Mouse (Mus musculus) heart, postnatal 25 days (tissue): ENCODE measurements around the gene Ndrg3. TPM values are rescaled to one million over a fixed set of nuclear protein-coding genes. Genes with fewer than 3 reads are reported as not detected.

Experiments
- DNase-seq: peaks from one replicate; pipeline ENCODE4 v3.0.0; 2022; ENCODE audit warnings: low spot score
- intact Hi-C: fragments of 180-260 bp; cut with DNase I; formaldehyde crosslinking; loops from one replicate; pipeline ENCODE4 v1.15.1; 2025
- total RNA-seq, 2 experiments: library from RNA; stranded (reverse); gene quantifications; 2 replicates each; pipeline ENCODE4 v1.2.3; 2021

Gene Ndrg3
- 10 to 100 TPM; 19.6 to 20.4 TPM for total RNA-seq

GRCm38 (mm10) chr2:156991470-156992319 is at the start of gene Ndrg3:
Gene Ndrg3 (minus strand): TSS chr2:156992056.
- intact Hi-C loops: no loop called here
- DNase-seq: peak; percentile 92

- DNase-seq: no peak
- intact Hi-C loops: loop anchor here (5.0 kb wide), 1 partner anchor 36 kb away; the partner anchor contains the start of gene Soga1
Observed at GRCm38 (mm10) chr2:157041421-157041820, 49.6 kb upstream of the Ndrg3 start.

GRCm38 (mm10) chr2:157040649-157041046 is 48.8 kb upstream of the Ndrg3 start:
- intact Hi-C loops: loop anchor here (5.0 kb wide), 1 partner anchor 37 kb away; the partner anchor contains the start of gene Soga1
- DNase-seq: no peak

- intact Hi-C loops: loop anchor here (5.0 kb wide), 1 partner anchor 37 kb away; the partner anchor contains the start of gene Soga1
- no peak for DNase-seq
Observed at GRCm38 (mm10) chr2:157039900-157040648, 48.2 kb upstream of the Ndrg3 start.

GRCm38 (mm10) chr2:157037303-157037702 is 45.4 kb upstream of the Ndrg3 start:
- DNase-seq: no peak
- intact Hi-C loops: no loop called here

GRCm38 (mm10) chr2:157036400-157036799 is 44.5 kb upstream of the Ndrg3 start:
- DNase-seq: no peak
- intact Hi-C loops: no loop called here

GRCm38 (mm10) chr2:157035371-157035770 is 43.5 kb upstream of the Ndrg3 start:
- DNase-seq: no peak
- intact Hi-C loops: no loop called here

- DNase-seq: peak; percentile 50
- intact Hi-C loops: loop anchor here (2.0 to 5.0 kb wide), 3 partner anchors 50 to 219 kb away; no protein-coding TSS in a partner anchor
Observed at GRCm38 (mm10) chr2:157030804-157031203, 38.9 kb upstream of the Ndrg3 start.

GRCm38 (mm10) chr2:157028261-157028660 is 36.4 kb upstream of the Ndrg3 start:
- intact Hi-C loops: no loop called here

GRCm38 (mm10) chr2:157027106-157028008 is 35.5 kb upstream of the Ndrg3 start:
- DNase-seq: peak; percentile 37
- intact Hi-C loops: no loop called here

More at GRCm38 (mm10) chr2:157028261-157028660, 36.4 kb upstream of the Ndrg3 start:
- no peak for DNase-seq

GRCm38 (mm10) chr2:157021156-157021555 is 29.3 kb upstream of the Ndrg3 start:
- no peak for DNase-seq
- intact Hi-C loops: no loop called here

- intact Hi-C loops: no loop called here
- DNase-seq: no peak
Observed at GRCm38 (mm10) chr2:157019228-157019627, 27.4 kb upstream of the Ndrg3 start.

- no peak for DNase-seq
- intact Hi-C loops: no loop called here
Observed at GRCm38 (mm10) chr2:157016529-157017270, 24.8 kb upstream of the Ndrg3 start.

- intact Hi-C loops: no loop called here
- DNase-seq: no peak
Observed at GRCm38 (mm10) chr2:157012341-157012740, 20.5 kb upstream of the Ndrg3 start.

GRCm38 (mm10) chr2:157010634-157011310 is 18.9 kb upstream of the Ndrg3 start:
- DNase-seq: no peak
- intact Hi-C loops: no loop called here

GRCm38 (mm10) chr2:157010121-157010520 is 18.3 kb upstream of the Ndrg3 start:
- intact Hi-C loops: no loop called here
- no peak for DNase-seq

GRCm38 (mm10) chr2:157008509-157008908 is 16.7 kb upstream of the Ndrg3 start:
- intact Hi-C loops: no loop called here
- no peak for DNase-seq

GRCm38 (mm10) chr2:157007234-157007596 is 15.4 kb upstream of the Ndrg3 start:
- intact Hi-C loops: no loop called here
- DNase-seq: no peak
